ENCODE assay signal across 8 mouse cellular contexts in the genomic region with DNA sequence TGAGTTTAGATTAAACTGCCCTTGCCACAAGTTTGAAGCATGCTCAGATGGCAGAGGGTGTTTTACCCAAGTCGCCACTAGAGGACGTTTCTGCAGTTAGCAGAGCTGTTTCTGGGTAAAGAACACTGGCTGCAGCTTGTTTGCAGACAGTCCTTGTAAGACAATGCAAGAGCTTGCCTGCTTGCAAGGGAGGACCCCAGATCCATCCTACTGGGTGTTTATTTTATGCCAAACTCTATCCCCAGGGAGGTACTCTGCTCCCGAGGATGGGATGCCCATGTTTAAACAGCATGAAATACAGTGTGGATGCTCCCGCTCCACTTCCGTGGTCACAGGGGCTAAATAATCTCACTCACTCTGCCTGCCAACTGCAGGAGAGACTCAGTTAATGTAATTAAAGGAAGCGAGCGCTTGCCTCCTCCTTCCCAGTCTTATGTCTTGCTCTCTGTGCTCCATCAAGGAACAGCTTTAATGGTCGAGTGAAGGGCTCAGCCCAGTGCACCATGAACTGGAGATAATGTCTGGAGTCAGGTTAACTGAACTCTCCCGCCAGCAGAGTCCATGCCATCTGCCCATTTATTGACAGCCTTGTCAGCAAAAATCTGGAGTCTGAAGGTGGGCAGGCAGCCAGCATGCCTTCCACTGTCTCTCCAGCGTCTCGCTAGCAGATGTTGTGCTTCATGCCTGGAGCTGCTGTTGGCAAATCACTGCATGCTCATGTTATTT.
DNase-seq lines count a peak whose midpoint lies in the region; ATAC-seq and TF ChIP-seq lines count a peak whose summit lies in the region.

No protein-coding gene starts in this region.

- intact Hi-C loops in gastrocnemius, adult 2 months (cut with DNase I) = no loop called here
- intact Hi-C loops in left cerebral cortex, adult 2 months (cut with DNase I) = loop anchor here (1.0 to 10.0 kb wide), 4 partner anchors 280 to 487 kb away; no protein-coding TSS in a partner anchor

- DNase-seq in ZHBTc4 (ENCODE audit: low read depth, low spot score) = peak; percentile 59
- peak; percentile 51 to 74 for DNase-seq in cerebellum, postnatal 25 days
- DNase-seq in gastrocnemius, adult 2 months = peak; percentile 49
- peak; percentile 68 for DNase-seq in intestine, embryonic 14.5 days (ENCODE audit: low spot score)
- DNase-seq in left cerebral cortex, adult 2 months (ENCODE audit: extremely low spot score in 1 of 2, low spot score in 2 of 2) = peak; percentile 50 to 66
- peak; percentile 65 for DNase-seq in midbrain, embryonic 10.5 days (ENCODE audit: low spot score)
- DNase-seq in right cerebral cortex, postnatal 36 days (ENCODE audit: low spot score in 2 of 2) = peak; percentile 28 to 62
- no peak for DNase-seq in spleen, postnatal 36 days (ENCODE audit: low spot score in 2 of 2)

- no peaks in the 10 kb centered on the region for H3K9me3 ChIP-seq in intestine, embryonic 14.5 days (ENCODE audit: control insufficient read depth, low read length)
- no peaks in the 10 kb centered on the region for H3K9me3 ChIP-seq in midbrain, embryonic 10.5 days (replicated peaks)

- ATAC-seq in intestine, embryonic 14.5 days (replicated peaks; ENCODE audit: low FRiP score, low TSS enrichment, low read depth) = peak; percentile 61

- no peak overlapping the region for H3K27ac ChIP-seq in gastrocnemius, adult 2 months
- peak overlapping the region; percentile 73 for H3K27ac ChIP-seq in intestine, embryonic 14.5 days (ENCODE audit: low read depth)
- peak overlapping the region; percentile 16; the same call in 1 of the 2 replicates for H3K27ac ChIP-seq in left cerebral cortex, adult 2 months
- H3K27ac ChIP-seq in midbrain, embryonic 10.5 days (replicated peaks) = peak overlapping the region; percentile 86

- peak overlapping the region; percentile 32 for H3K4me2 ChIP-seq in intestine, embryonic 14.5 days (ENCODE audit: low read length)

- no peaks in the 10 kb centered on the region for H3K27me3 ChIP-seq in intestine, embryonic 14.5 days (replicated peaks; ENCODE audit: control insufficient read depth, insufficient read depth, low read length)
- H3K27me3 ChIP-seq in midbrain, embryonic 10.5 days (ENCODE audit: low read depth, poor library complexity, severe bottlenecking) = peaks cover 11% of the 10 kb centered on the region; the same call in 1 of the 2 replicates

- H3K9ac ChIP-seq in intestine, embryonic 14.5 days (ENCODE audit: low read length) = no peak overlapping the region

- no peaks in the 10 kb centered on the region for H3K36me3 ChIP-seq in intestine, embryonic 14.5 days (ENCODE audit: control insufficient read depth, insufficient read depth, low read length)
- no peaks in the 10 kb centered on the region for H3K36me3 ChIP-seq in midbrain, embryonic 10.5 days

- peak overlapping the region; percentile 39 for H3K4me3 ChIP-seq in gastrocnemius, adult 2 months
- H3K4me3 ChIP-seq in intestine, embryonic 14.5 days (ENCODE audit: low read depth, low read length) = no peak overlapping the region
- H3K4me3 ChIP-seq in left cerebral cortex, adult 2 months = peak overlapping the region; percentile 13; the same call in 1 of the 2 replicates
- H3K4me3 ChIP-seq in midbrain, embryonic 10.5 days = peak overlapping the region; percentile 36

- peak; percentile 50 for TF ChIP-seq CTCF in gastrocnemius, adult 2 months (IDR thresholded peaks at IDR 0.05)
- peak; percentile 78 for TF ChIP-seq CTCF in left cerebral cortex, adult 2 months (IDR thresholded peaks at IDR 0.05)

- peaks cover 17% of the 10 kb centered on the region for H3K4me1 ChIP-seq in intestine, embryonic 14.5 days (replicated peaks; ENCODE audit: control insufficient read depth, insufficient read depth, low read length)
- H3K4me1 ChIP-seq in midbrain, embryonic 10.5 days = peaks cover 62% of the 10 kb centered on the region

- WGBS in intestine, embryonic 14.5 days = 11% methylated on average over 11 of the region's 11 CpGs
- WGBS in midbrain, embryonic 10.5 days = 30% methylated on average over 11 of the region's 11 CpGs

Comparison
In these comparisons a context has a peak if more than half of its experiments do, and no peak if none do; other contexts are left out.
1. DNase-seq: peak in ZHBTc4 (single experiment), cerebellum, postnatal 25 days (2 of 2), gastrocnemius, adult 2 months (single experiment), intestine, embryonic 14.5 days (single experiment), left cerebral cortex, adult 2 months (2 of 2), midbrain, embryonic 10.5 days (single experiment) and right cerebral cortex, postnatal 36 days (2 of 2); none in spleen, postnatal 36 days (0 of 2).